Mouse (Mus musculus) limb, embryonic 10.5 days (tissue): ENCODE data around the gene Prkg1. TPM values are rescaled to one million over a fixed set of nuclear protein-coding genes. Genes with fewer than 3 reads are reported as not detected.
A peak's percentile ranks its signal among the peaks of the same experiment; 100 is the strongest.

ENCODE experiments used
- DNase-seq: peaks from one replicate; pipeline ENCODE4 v3.0.0-alpha.2; 2017; ENCODE audit warnings: low spot score
- H3K27ac ChIP-seq: fragments of 300-500 bp; sonication (generic); 2 replicates; pipeline ENCODE4 v1.5.1; 2016; ENCODE audit warnings: mild to moderate bottlenecking
- H3K27me3 ChIP-seq: fragments of 300-500 bp; sonication (generic); 2 replicates; pipeline ENCODE4 v1.6.1; 2016; ENCODE audit warnings: low read depth, mild to moderate bottlenecking; ENCODE audit not compliant: poor library complexity, severe bottlenecking
- H3K36me3 ChIP-seq: fragments of 300-500 bp; sonication (generic); 2 replicates; pipeline ENCODE4 v1.6.1; 2016; ENCODE audit warnings: mild to moderate bottlenecking, moderate library complexity
- H3K4me1 ChIP-seq: fragments of 300-500 bp; sonication (generic); 2 replicates; pipeline ENCODE4 v1.6.1; 2016
- H3K4me3 ChIP-seq: fragments of 300-500 bp; sonication (generic); 2 replicates; pipeline ENCODE4 v1.5.1; 2016; ENCODE audit warnings: mild to moderate bottlenecking, moderate library complexity
- H3K9me3 ChIP-seq: fragments of 300-500 bp; sonication (generic); replicated peaks from 2 replicates; pipeline ENCODE4 v1.6.1; 2016; ENCODE audit warnings: mild to moderate bottlenecking
- WGBS: fragments of 180-500 bp; shearing (Covaris S2); methylation state at CpG from one replicate; pipeline ENCODE4 v1.1.7; 2016; 5-methylcytosine and 5-hydroxymethylcytosine counted together
- polyA plus RNA-seq: library from polyadenylated mRNA; unstranded; fragments of >200 nt; fragmentation: Nextera tagmentation; extraction: Ambion mirVana; gene quantifications from 2 replicates; pipeline ENCODE4 v1.2.1, GENCODE M21; 2016

Gene Prkg1
- polyA plus RNA-seq, 1 experiment from 2014 or later, result 3.4 TPM

GRCm38 (mm10) chr19:30699130-30699529 lies 1065.7 kb downstream of the Prkg1 start:
- Histone ChIP-seq H3K27me3 (no peaks in the 10 kb centered on the region), H3K36me3 (no peaks in the 10 kb centered on the region), H3K4me3 (no peak overlapping the region), H3K9me3 (no peaks in the 10 kb centered on the region), H3K27ac (no peak overlapping the region), H3K4me1 (no peaks in the 10 kb centered on the region)
- no peak for DNase-seq
- WGBS, result 91% methylated on average over 5 of the region's 5 CpGs

GRCm38 (mm10) chr19:30691258-30691657 lies 1073.6 kb downstream of the Prkg1 start:
- DNase-seq, result no peak
- 96% methylated on average over 2 of the region's 2 CpGs for WGBS
- Histone ChIP-seq H3K36me3 (no peaks in the 10 kb centered on the region), H3K27me3 (no peaks in the 10 kb centered on the region), H3K27ac (no peak overlapping the region), H3K9me3 (no peaks in the 10 kb centered on the region), H3K4me3 (no peak overlapping the region), H3K4me1 (no peaks in the 10 kb centered on the region)

GRCm38 (mm10) chr19:30690691-30691090 lies 1074.1 kb downstream of the Prkg1 start:
- H3K4me1 ChIP-seq, result no peaks in the 10 kb centered on the region
- H3K4me3 ChIP-seq, result no peak overlapping the region
- no peaks in the 10 kb centered on the region for H3K27me3 ChIP-seq
- DNase-seq, result no peak
- 85% methylated on average over 6 of the region's 6 CpGs for WGBS
- no peak overlapping the region for H3K27ac ChIP-seq
- no peaks in the 10 kb centered on the region for H3K36me3 ChIP-seq
- no peaks in the 10 kb centered on the region for H3K9me3 ChIP-seq

DNA sequence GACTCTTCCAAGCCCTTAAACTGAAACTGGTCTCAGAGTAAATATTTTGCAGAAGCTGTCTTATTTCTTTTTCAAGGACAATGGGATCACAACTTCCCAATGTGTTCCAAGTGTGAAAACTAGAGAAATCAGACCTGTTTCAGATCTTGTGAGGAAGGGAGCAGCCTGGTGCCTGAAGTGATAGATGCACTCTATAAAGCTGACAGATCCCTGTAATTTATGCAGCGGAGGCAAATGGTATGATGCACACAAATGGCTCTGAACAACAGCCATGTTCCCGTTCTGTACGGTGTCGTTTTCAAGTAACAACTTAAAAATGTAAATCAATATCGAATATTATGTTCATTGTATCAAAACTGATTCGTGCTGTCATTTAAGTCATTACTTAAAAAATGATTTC lies 1076.9 kb downstream of the Prkg1 start:
- Histone ChIP-seq H3K27ac (no peak overlapping the region), H3K9me3 (no peaks in the 10 kb centered on the region), H3K36me3 (no peaks in the 10 kb centered on the region), H3K27me3 (no peaks in the 10 kb centered on the region), H3K4me3 (no peak overlapping the region), H3K4me1 (no peaks in the 10 kb centered on the region)
- DNase-seq, result no peak
- WGBS, result 70% methylated on average over 6 of the region's 6 CpGs

DNA sequence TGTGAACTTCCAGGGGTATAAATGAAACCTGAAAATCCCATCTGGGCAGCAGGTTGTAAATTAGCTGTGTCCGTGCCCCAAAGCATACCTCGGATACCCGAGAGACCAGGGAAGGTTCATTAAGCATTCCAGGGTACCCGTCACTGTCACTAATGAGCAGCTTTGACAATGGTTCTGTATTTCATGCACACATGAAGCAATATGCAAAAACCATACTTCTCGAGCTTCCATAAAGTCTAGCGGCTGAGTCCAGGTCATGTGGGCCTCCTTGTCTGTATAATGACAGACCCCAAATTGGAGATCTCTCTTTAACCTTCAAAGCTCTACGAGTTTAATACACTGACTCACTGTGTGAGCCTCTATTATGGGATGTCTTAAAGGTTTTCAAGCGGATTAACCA lies 1088.5 kb downstream of the Prkg1 start:
- no peak for DNase-seq
- Histone ChIP-seq H3K4me1 (no peaks in the 10 kb centered on the region), H3K27ac (no peak overlapping the region), H3K36me3 (no peaks in the 10 kb centered on the region), H3K4me3 (no peak overlapping the region), H3K27me3 (no peaks in the 10 kb centered on the region), H3K9me3 (no peaks in the 10 kb centered on the region)
- 77% methylated on average over 8 of the region's 8 CpGs for WGBS

DNA sequence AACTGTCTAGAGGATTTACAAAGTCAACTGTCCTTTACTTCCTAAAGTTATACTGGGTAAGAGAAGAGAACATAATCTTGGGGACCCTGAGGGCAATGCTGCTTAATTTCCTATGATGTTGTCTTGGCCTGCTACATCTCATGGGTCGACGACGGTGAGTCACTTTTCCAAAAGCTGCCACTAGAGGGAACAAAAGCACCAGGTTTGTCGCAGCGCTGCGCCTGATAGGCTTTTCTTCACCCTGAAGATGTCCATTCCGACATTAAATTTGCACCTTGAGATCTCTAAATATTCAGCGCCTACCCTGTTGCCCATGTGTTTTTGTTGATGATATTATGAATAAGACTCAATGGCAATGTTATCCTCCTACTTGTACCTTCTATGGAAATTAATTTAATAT lies 1100.6 kb downstream of the Prkg1 start:
- H3K9me3 ChIP-seq, result no peaks in the 10 kb centered on the region
- DNase-seq, result peak; percentile 67
- no peaks in the 10 kb centered on the region for H3K36me3 ChIP-seq
- no peak overlapping the region for H3K27ac ChIP-seq
- no peaks in the 10 kb centered on the region for H3K4me1 ChIP-seq
- no peaks in the 10 kb centered on the region for H3K27me3 ChIP-seq
- 12% methylated on average over 8 of the region's 8 CpGs for WGBS
- no peak overlapping the region for H3K4me3 ChIP-seq

- Histone ChIP-seq H3K4me3 (no peak overlapping the region), H3K9me3 (no peaks in the 10 kb centered on the region), H3K27ac (no peak overlapping the region), H3K27me3 (no peaks in the 10 kb centered on the region), H3K4me1 (no peaks in the 10 kb centered on the region), H3K36me3 (no peaks in the 10 kb centered on the region)
- 57% methylated on average over 5 of the region's 5 CpGs for WGBS
- no peak for DNase-seq
Measured at GRCm38 (mm10) chr19:30642629-30643170, 1122.1 kb downstream of the Prkg1 start.

DNA sequence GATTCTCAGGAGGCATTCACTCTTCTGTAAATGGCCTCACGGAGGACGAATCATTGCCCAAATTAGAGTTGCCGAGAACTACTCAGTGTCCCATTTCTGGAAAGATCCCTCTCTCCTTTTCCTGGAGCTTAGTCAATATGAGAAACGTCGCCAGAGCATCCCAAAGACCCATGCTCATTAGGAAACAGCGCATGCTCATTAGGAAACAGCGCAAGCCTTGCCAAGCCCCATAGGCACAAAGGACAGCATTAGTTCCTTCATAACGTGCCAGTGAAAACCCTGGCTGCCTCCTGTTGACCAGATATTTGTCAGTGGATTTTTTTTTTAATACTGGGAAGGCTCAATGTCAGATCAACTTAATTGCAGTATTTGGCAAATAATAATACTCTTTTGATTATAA lies 1127.4 kb downstream of the Prkg1 start:
- WGBS, result 90% methylated on average over 8 of the region's 8 CpGs
- Histone ChIP-seq H3K4me1 (no peaks in the 10 kb centered on the region), H3K27me3 (no peaks in the 10 kb centered on the region), H3K9me3 (no peaks in the 10 kb centered on the region), H3K27ac (no peak overlapping the region), H3K36me3 (no peaks in the 10 kb centered on the region), H3K4me3 (no peak overlapping the region)
- no peak for DNase-seq

DNA sequence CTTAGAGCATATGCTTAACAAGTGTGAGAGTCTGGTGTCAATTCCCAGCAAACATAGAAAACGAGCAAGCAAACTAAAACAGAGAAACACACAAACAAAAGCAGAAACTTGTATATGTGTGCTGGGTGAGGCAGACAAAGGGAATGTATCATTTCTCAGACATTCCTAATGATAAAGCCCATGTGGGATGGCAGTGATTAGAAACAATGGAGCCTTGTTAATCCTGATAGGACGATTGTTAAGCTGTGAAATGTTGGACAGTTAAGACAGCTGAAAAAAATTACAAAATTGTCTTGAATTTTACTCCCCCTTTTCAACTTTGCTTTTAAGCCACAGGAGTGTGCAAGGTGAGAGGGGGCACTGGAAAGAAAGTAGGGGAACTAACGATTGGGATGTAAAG lies 1133.8 kb downstream of the Prkg1 start:
- peaks cover 1% of the 10 kb centered on the region; the same call in 1 of the 2 replicates for H3K4me1 ChIP-seq
- no peaks in the 10 kb centered on the region for H3K27me3 ChIP-seq
- WGBS, result 65% methylated on average over 3 of the region's 3 CpGs
- H3K36me3 ChIP-seq, result no peaks in the 10 kb centered on the region
- no peak for DNase-seq
- no peak overlapping the region for H3K27ac ChIP-seq
- H3K4me3 ChIP-seq, result no peak overlapping the region
- H3K9me3 ChIP-seq, result no peaks in the 10 kb centered on the region

DNA sequence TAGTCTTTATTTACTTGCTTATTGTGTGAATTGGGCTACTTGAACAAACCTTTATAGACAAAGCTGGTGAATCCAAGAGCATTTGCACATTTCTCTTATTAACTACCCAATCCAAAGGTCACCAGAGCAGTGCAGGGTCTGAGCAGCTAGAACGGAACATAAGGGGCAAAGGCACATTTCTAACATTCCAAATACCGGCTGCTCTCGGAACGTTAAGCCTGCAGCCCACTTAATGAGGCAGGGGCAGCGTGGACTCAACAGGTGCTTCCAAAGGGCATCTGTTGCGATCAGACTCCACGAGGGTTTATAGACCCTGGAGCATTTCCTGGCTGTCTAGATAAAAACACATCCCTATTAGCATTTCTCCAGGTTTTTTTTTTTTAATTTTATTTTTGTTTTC lies 1138.8 kb downstream of the Prkg1 start:
- H3K9me3 ChIP-seq, result no peaks in the 10 kb centered on the region
- no peaks in the 10 kb centered on the region for H3K27me3 ChIP-seq
- 32% methylated on average over 7 of the region's 7 CpGs for WGBS
- no peak overlapping the region for H3K27ac ChIP-seq
- peak; percentile 35 for DNase-seq
- no peak overlapping the region for H3K4me3 ChIP-seq
- peaks cover 10% of the 10 kb centered on the region; the same call in 1 of the 2 replicates for H3K4me1 ChIP-seq
- H3K36me3 ChIP-seq, result no peaks in the 10 kb centered on the region

DNA sequence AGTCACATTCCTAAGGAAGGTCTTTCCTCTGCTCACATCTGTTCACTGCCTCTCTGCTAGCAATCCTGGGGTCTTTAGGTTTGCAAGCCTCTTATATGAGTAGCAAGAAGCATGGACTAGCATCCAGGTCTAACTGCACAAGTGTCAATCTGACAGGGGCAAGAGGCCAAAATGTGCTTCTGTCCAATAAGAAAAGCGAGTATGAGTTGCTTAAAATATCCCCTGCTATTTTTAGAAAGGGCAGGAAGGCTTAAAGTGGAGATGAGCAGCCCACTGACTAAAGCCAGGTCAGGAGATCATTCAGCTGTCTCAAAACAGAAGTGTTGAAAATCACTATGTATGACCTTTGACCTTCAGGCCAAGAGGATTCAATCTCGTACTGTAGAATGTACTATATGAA lies 1139.4 kb downstream of the Prkg1 start:
- no peak for DNase-seq
- 61% methylated on average over 2 of the region's 2 CpGs for WGBS
- Histone ChIP-seq H3K4me1 (peaks cover 10% of the 10 kb centered on the region; the same call in 1 of the 2 replicates), H3K27me3 (no peaks in the 10 kb centered on the region), H3K4me3 (no peak overlapping the region), H3K9me3 (no peaks in the 10 kb centered on the region), H3K36me3 (no peaks in the 10 kb centered on the region), H3K27ac (no peak overlapping the region)

GRCm38 (mm10) chr19:30623620-30624019 lies 1141.2 kb downstream of the Prkg1 start:
- 80% methylated on average over 7 of the region's 7 CpGs for WGBS
- Histone ChIP-seq H3K4me1 (peaks cover 10% of the 10 kb centered on the region; the same call in 1 of the 2 replicates), H3K9me3 (no peaks in the 10 kb centered on the region), H3K4me3 (no peak overlapping the region), H3K27me3 (no peaks in the 10 kb centered on the region), H3K27ac (no peak overlapping the region), H3K36me3 (no peaks in the 10 kb centered on the region)
- no peak for DNase-seq

DNA sequence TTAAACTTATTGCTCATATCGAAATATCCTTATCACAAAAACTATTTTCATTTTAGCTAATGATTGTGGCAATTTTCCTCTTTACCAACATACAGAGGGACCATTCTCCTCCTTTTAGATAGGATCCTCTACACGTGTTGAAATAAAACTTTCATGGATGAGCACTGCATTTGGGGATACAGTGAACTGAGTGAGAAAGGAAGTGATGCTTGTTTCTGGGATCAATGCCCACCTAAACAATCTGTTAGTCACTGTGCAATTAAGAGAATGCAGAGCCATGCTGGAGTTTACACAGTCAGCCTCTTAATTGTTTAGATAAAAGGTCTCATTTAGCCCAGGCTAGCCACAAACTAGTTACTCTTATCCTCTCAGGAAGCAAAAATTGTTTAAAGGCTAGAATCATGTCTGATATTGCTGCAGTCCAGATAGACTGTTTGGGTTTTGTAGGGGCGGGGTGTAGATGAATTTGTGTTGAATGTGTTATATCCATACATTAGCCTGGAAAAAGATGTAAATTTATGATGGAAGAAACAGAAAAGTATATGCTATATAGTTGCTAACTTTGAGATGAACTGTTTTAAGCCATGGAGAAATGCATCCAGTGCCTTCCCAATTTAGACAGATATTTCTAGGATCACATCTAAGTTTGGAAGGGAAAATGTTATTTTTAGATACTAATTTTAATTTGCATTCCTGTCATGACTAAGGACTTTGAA lies 1151.5 kb downstream of the Prkg1 start:
- Histone ChIP-seq H3K4me1 (no peaks in the 10 kb centered on the region), H3K27me3 (no peaks in the 10 kb centered on the region), H3K36me3 (no peaks in the 10 kb centered on the region), H3K9me3 (no peaks in the 10 kb centered on the region), H3K27ac (no peak overlapping the region), H3K4me3 (no peak overlapping the region)
- DNase-seq, result no peak
- WGBS, result 79% methylated on average over 3 of the region's 3 CpGs

DNA sequence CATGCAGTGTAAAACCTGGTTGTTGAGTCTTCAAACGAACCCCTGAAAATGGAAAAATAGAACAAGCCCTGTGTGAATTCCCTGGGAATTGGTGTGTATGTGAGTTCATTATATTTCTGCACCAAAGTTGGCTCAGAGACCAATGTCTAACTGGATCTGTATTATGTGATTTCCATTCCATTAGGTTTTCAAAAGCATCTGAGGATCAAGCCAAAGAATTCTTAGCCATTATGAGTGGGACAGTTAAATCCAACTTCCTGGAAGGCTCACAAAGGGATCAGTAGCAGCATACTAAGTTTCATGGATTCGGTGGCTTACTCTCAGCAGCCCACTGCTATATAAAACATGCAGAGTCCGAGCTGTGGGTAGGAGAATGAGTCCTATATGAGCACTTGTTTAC lies 1178.5 kb downstream of the Prkg1 start:
- 81% methylated on average over 3 of the region's 3 CpGs for WGBS
- Histone ChIP-seq H3K9me3 (no peaks in the 10 kb centered on the region), H3K27ac (no peak overlapping the region), H3K27me3 (no peaks in the 10 kb centered on the region), H3K4me3 (no peak overlapping the region), H3K4me1 (no peaks in the 10 kb centered on the region), H3K36me3 (no peaks in the 10 kb centered on the region)
- DNase-seq, result no peak
